Mouse (Mus musculus) myocyte (in vitro differentiated cells): ENCODE measurements at regions not wholly inside any gene's neighbourhood (a gene's known extent, or its start where the extent isn't known, plus 50 kb on each side); places are given as distances from the start of the nearest gene placed in this dataset.

Experiments used
- H3K27me3 ChIP-seq: one replicate; pipeline ENCODE4 v1.6.1; 2011; ENCODE audit not compliant: control insufficient read depth, insufficient read depth, insufficient read length
- H3K36me3 ChIP-seq: one replicate; pipeline ENCODE4 v1.6.1; 2011; ENCODE audit not compliant: control insufficient read depth, insufficient read depth
- H3K4me2 ChIP-seq: one replicate; pipeline ENCODE4 v1.6.1; 2011; ENCODE audit warnings: low read depth, control low read depth
- H3K4me3 ChIP-seq: one replicate; pipeline ENCODE4 v1.5.1; 2011; ENCODE audit warnings: mild to moderate bottlenecking, control low read depth, moderate library complexity
- H3K79me2 ChIP-seq: one replicate; pipeline ENCODE4 v1.6.1; 2011; ENCODE audit not compliant: control insufficient read depth, insufficient read depth
- H3ac ChIP-seq: one replicate; pipeline ENCODE4 v1.6.1; 2011; ENCODE audit not compliant: control insufficient read depth, insufficient read length
- CEBPB ChIP-seq: IDR thresholded peaks from 2 replicates; pipeline ENCODE4 v1.6.1; 2011; ENCODE audit warnings: mild to moderate bottlenecking, moderate library complexity; ENCODE audit not compliant: poor library complexity, insufficient read depth, severe bottlenecking
- E2F4 ChIP-seq: IDR thresholded peaks from one replicate; pipeline ENCODE4 v1.6.1; 2011; ENCODE audit warnings: mild to moderate bottlenecking, control low read depth, moderate library complexity; ENCODE audit not compliant: insufficient read depth
- MAX ChIP-seq: IDR thresholded peaks from one replicate; pipeline ENCODE4 v1.6.1; 2011; ENCODE audit warnings: low read depth, mild to moderate bottlenecking, control low read depth
- MYOD1 ChIP-seq, 3 experiments: IDR thresholded peaks; one replicate each; pipeline ENCODE4 v1.6.1; 2011; ENCODE audit warnings: control low read depth in 2 of 3, low read depth in 2 of 3, mild to moderate bottlenecking in 2 of 3, moderate library complexity in 1 of 3; ENCODE audit not compliant: insufficient read length in 2 of 3, control insufficient read depth in 1 of 3
- MYOG ChIP-seq, 3 experiments: IDR thresholded peaks; one replicate each; pipeline ENCODE4 v1.6.1; 2011; ENCODE audit warnings: control low read depth in 2 of 3, low read depth in 2 of 3, mild to moderate bottlenecking in 2 of 3; ENCODE audit not compliant: insufficient read length in 2 of 3, control insufficient read depth in 1 of 3, insufficient read depth in 1 of 3
- POLR2A ChIP-seq: IDR thresholded peaks from one replicate; pipeline ENCODE4 v1.6.1; 2011; ENCODE audit warnings: low read depth, mild to moderate bottlenecking, control low read depth, moderate library complexity; ENCODE audit not compliant: insufficient read length
- POLR2AphosphoS2 ChIP-seq: IDR thresholded peaks from one replicate; pipeline ENCODE4 v1.6.1; 2011; ENCODE audit warnings: low read depth, control low read depth; ENCODE audit not compliant: insufficient read length
- REST ChIP-seq: IDR thresholded peaks from one replicate; pipeline ENCODE4 v1.6.1; 2011; ENCODE audit warnings: mild to moderate bottlenecking, control low read depth, moderate library complexity; ENCODE audit not compliant: insufficient read depth, insufficient read length
- SRF ChIP-seq: IDR thresholded peaks from one replicate; pipeline ENCODE4 v1.6.1; 2011; ENCODE audit warnings: low read depth; ENCODE audit not compliant: control insufficient read depth, insufficient read length
- TCF12 ChIP-seq: IDR thresholded peaks from one replicate; pipeline ENCODE4 v1.6.1; 2011; ENCODE audit warnings: mild to moderate bottlenecking, control low read depth; ENCODE audit not compliant: poor library complexity, insufficient read depth, severe bottlenecking
- TCF3 ChIP-seq: IDR thresholded peaks from one replicate; pipeline ENCODE4 v1.6.1; 2011; ENCODE audit warnings: low read depth, control low read depth; ENCODE audit not compliant: insufficient read length
- USF1 ChIP-seq: IDR thresholded peaks from one replicate; pipeline ENCODE4 v1.6.1; 2011; ENCODE audit warnings: low read depth, mild to moderate bottlenecking, control low read depth, moderate library complexity

DNA sequence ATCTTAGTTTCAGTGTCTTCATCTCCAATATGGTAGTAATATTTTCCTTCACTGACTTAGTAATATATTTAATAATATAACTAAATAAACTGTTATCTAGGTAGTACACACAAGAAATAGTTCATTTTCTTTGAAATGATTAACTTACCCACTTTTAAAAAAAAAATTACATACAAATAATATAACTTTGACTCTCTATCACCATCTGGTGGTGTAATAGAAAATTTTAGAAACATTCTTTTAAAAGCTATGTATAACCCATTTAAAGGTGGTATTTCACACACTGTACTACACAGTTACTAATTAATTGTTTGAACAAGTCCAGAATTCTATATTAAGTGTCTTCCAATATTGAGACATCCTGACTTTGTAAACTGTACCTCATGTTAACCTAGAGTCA, 53.9 kb upstream of the Olfr266 start:
- H3K4me2 ChIP-seq = no peak overlapping the region
- H3K4me3 ChIP-seq = no peak overlapping the region
- no peaks in the 10 kb centered on the region for H3K27me3 ChIP-seq
- no peak overlapping the region for H3ac ChIP-seq
- H3K79me2 ChIP-seq = no peaks in the 10 kb centered on the region
- H3K36me3 ChIP-seq = no peaks in the 10 kb centered on the region
- no peak for TF ChIP-seq POLR2A
- TF ChIP-seq POLR2AphosphoS2 = no peak
- TF ChIP-seq MAX = no peak
- TF ChIP-seq TCF3 = no peak

- H3K4me2 ChIP-seq = no peak overlapping the region
Observed at GRCm38 (mm10) chr3:106903198-106903597, 77.1 kb upstream of the Olfr266 start.

GRCm38 (mm10) chr3:106906668-106907067, 80.6 kb upstream of the Olfr266 start:
- Histone ChIP-seq H3K79me2 (no peaks in the 10 kb centered on the region), H3K36me3 (no peaks in the 10 kb centered on the region), H3K4me3 (no peak overlapping the region), H3ac (no peak overlapping the region), H3K4me2 (no peak overlapping the region), H3K27me3 (no peaks in the 10 kb centered on the region)
- TF ChIP-seq MYOD1 (IDR thresholded peaks at IDR 0.05; ENCODE audit: control insufficient read depth in 1 of 3, insufficient read length in 2 of 3, low read depth in 2 of 3) (no peak), MYOG (IDR thresholded peaks at IDR 0.05; ENCODE audit: control insufficient read depth in 1 of 3, insufficient read depth in 1 of 3, insufficient read length in 2 of 3, low read depth in 2 of 3) (no peak), SRF (no peak), TCF3 (no peak), REST (no peak), E2F4 (no peak), CEBPB (no peak), MAX (no peak), POLR2A (no peak), POLR2AphosphoS2 (no peak), TCF12 (no peak), USF1 (no peak)

More at GRCm38 (mm10) chr3:106903198-106903597, 77.1 kb upstream of the Olfr266 start:
- no peaks in the 10 kb centered on the region for H3K79me2 ChIP-seq
- H3K27me3 ChIP-seq = no peaks in the 10 kb centered on the region
- no peak overlapping the region for H3ac ChIP-seq
- TF ChIP-seq E2F4 = no peak
- TF ChIP-seq SRF = no peak
- TF ChIP-seq TCF3 = no peak
- TF ChIP-seq MAX = no peak
- TF ChIP-seq USF1 = no peak
- TF ChIP-seq POLR2AphosphoS2 = no peak
- no peak for TF ChIP-seq CEBPB
- TF ChIP-seq MYOD1 (IDR thresholded peaks at IDR 0.05; ENCODE audit: control insufficient read depth in 1 of 3, insufficient read length in 2 of 3, low read depth in 2 of 3) = no peak
- TF ChIP-seq MYOG (IDR thresholded peaks at IDR 0.05; ENCODE audit: control insufficient read depth in 1 of 3, insufficient read depth in 1 of 3, insufficient read length in 2 of 3, low read depth in 2 of 3) = no peak
- no peak for TF ChIP-seq TCF12
- TF ChIP-seq POLR2A = no peak
- TF ChIP-seq REST = no peak
- H3K4me3 ChIP-seq = no peak overlapping the region
- no peaks in the 10 kb centered on the region for H3K36me3 ChIP-seq

- no peak overlapping the region for H3K4me2 ChIP-seq
Observed at GRCm38 (mm10) chr3:106936067-106936466, 99.9 kb upstream of the Kcna3 start.

GRCm38 (mm10) chr3:106940095-106940494, 95.9 kb upstream of the Kcna3 start:
- Histone ChIP-seq H3K36me3 (no peaks in the 10 kb centered on the region), H3K27me3 (no peaks in the 10 kb centered on the region), H3ac (no peak overlapping the region), H3K4me2 (no peak overlapping the region), H3K79me2 (no peaks in the 10 kb centered on the region), H3K4me3 (no peak overlapping the region)
- TF ChIP-seq MYOG (IDR thresholded peaks at IDR 0.05; ENCODE audit: control insufficient read depth in 1 of 3, insufficient read depth in 1 of 3, insufficient read length in 2 of 3, low read depth in 2 of 3) = no peak
- no peak for TF ChIP-seq USF1
- TF ChIP-seq REST = no peak
- TF ChIP-seq E2F4 = no peak
- TF ChIP-seq CEBPB = no peak
- TF ChIP-seq TCF3 = no peak
- no peak for TF ChIP-seq SRF
- TF ChIP-seq POLR2A = no peak
- TF ChIP-seq MAX = no peak
- TF ChIP-seq POLR2AphosphoS2 = no peak
- no peak for TF ChIP-seq TCF12
- TF ChIP-seq MYOD1 (IDR thresholded peaks at IDR 0.05; ENCODE audit: control insufficient read depth in 1 of 3, insufficient read length in 2 of 3, low read depth in 2 of 3) = no peak

More at GRCm38 (mm10) chr3:106936067-106936466, 99.9 kb upstream of the Kcna3 start:
- H3K36me3 ChIP-seq = no peaks in the 10 kb centered on the region
- no peak overlapping the region for H3ac ChIP-seq
- TF ChIP-seq POLR2AphosphoS2 = no peak
- TF ChIP-seq MYOD1 (IDR thresholded peaks at IDR 0.05; ENCODE audit: control insufficient read depth in 1 of 3, insufficient read length in 2 of 3, low read depth in 2 of 3) = no peak
- TF ChIP-seq MYOG (IDR thresholded peaks at IDR 0.05; ENCODE audit: control insufficient read depth in 1 of 3, insufficient read depth in 1 of 3, insufficient read length in 2 of 3, low read depth in 2 of 3) = no peak
- TF ChIP-seq REST = no peak
- TF ChIP-seq TCF12 = no peak
- no peak for TF ChIP-seq SRF
- TF ChIP-seq TCF3 = no peak
- TF ChIP-seq CEBPB = no peak
- TF ChIP-seq MAX = no peak
- TF ChIP-seq USF1 = no peak
- no peak for TF ChIP-seq E2F4
- no peak for TF ChIP-seq POLR2A
- H3K79me2 ChIP-seq = no peaks in the 10 kb centered on the region
- H3K27me3 ChIP-seq = no peaks in the 10 kb centered on the region
- H3K4me3 ChIP-seq = no peak overlapping the region
